Comparison of ENCODE assay signal across 25 mouse cellular contexts in genomic region chr11:89602966-89603365, GRCm38 (mm10).
"Had no signal": no experiment of that assay in that cellular context is flagged by ENCODE, and none has a peak within 500 bp of the region (broad histone marks: within the 10 kb centered on the region; RNA-seq: fewer than 3 reads in every experiment).

No protein-coding gene starts in this region.

- H3K9ac ChIP-seq: heart, embryonic 13.5 days; heart, embryonic 15.5 days; hindbrain, embryonic 13.5 days; hindbrain, embryonic 15.5 days; kidney, embryonic 15.5 days; limb, embryonic 13.5 days; limb, embryonic 15.5 days; liver, embryonic 13.5 days had no signal

- H3K27me3 ChIP-seq: heart, embryonic 13.5 days; heart, embryonic 15.5 days; hindbrain, embryonic 13.5 days; hindbrain, embryonic 15.5 days; kidney, embryonic 15.5 days; limb, embryonic 15.5 days; liver, embryonic 13.5 days had no signal

- H3K27ac ChIP-seq: heart, embryonic 10.5 days; heart, embryonic 13.5 days; heart, embryonic 15.5 days; hindbrain, embryonic 13.5 days; hindbrain, embryonic 15.5 days; hindbrain, postnatal 0 days; kidney, embryonic 15.5 days; kidney, postnatal 0 days; limb, embryonic 13.5 days; limb, embryonic 15.5 days; liver, embryonic 13.5 days had no signal

- H3K4me1 ChIP-seq: heart, embryonic 15.5 days; hindbrain, embryonic 15.5 days; kidney, embryonic 15.5 days; limb, embryonic 15.5 days; liver, embryonic 13.5 days had no signal

- H3K36me3 ChIP-seq: heart, embryonic 10.5 days; heart, embryonic 13.5 days; heart, embryonic 15.5 days; hindbrain, embryonic 13.5 days; hindbrain, embryonic 15.5 days; kidney, embryonic 15.5 days; limb, embryonic 13.5 days; limb, embryonic 15.5 days; liver, embryonic 13.5 days had no signal

- H3K9me3 ChIP-seq: heart, embryonic 10.5 days; heart, embryonic 13.5 days; heart, embryonic 15.5 days; hindbrain, embryonic 13.5 days; hindbrain, embryonic 15.5 days; kidney, embryonic 15.5 days; limb, embryonic 13.5 days; limb, embryonic 15.5 days; liver, embryonic 13.5 days had no signal

- DNase-seq: gastrocnemius, postnatal 14 days; gastrocnemius, postnatal 36 days; heart, adult 18-20 months; heart, postnatal 14 days; heart, postnatal 36 days; kidney, adult 11 months; kidney, adult 2 months; kidney, adult 9 months; kidney, postnatal 14 days; kidney, postnatal 36 days; layer of hippocampus, adult 9-11 months; layer of hippocampus, postnatal 36 days; left cerebral cortex, postnatal 4 days; liver, embryonic 13.5 days had no signal

- ATAC-seq: hindbrain, postnatal 0 days; intestine, embryonic 16.5 days had no signal

- H3K4me2 ChIP-seq: heart, embryonic 13.5 days; heart, embryonic 15.5 days; hindbrain, embryonic 13.5 days; hindbrain, embryonic 15.5 days; kidney, embryonic 15.5 days; limb, embryonic 13.5 days; limb, embryonic 15.5 days; liver, embryonic 13.5 days had no signal

- H3K4me3 ChIP-seq: heart, embryonic 10.5 days; heart, embryonic 13.5 days; heart, embryonic 15.5 days; hindbrain, embryonic 13.5 days; hindbrain, embryonic 15.5 days; kidney, embryonic 15.5 days; limb, embryonic 13.5 days; limb, embryonic 15.5 days; liver, embryonic 13.5 days had no signal
